Mouse (Mus musculus) MEL (cell line): ENCODE measurements around the gene Limk2. TPM values are rescaled to one million over a fixed set of nuclear protein-coding genes. Genes with fewer than 3 reads are reported as not detected.

Experiments used
- DNase-seq: peaks from one replicate; pipeline ENCODE4 v3.0.0; 2011; ENCODE audit warnings: low read depth, low spot score
- H3K27ac ChIP-seq: 2 replicates; pipeline ENCODE4 v1.5.1; 2012; ENCODE audit warnings: low read depth, mild to moderate bottlenecking, control low read depth, low read length, moderate library complexity; ENCODE audit not compliant: control insufficient read depth
- H3K27me3 ChIP-seq, 2 experiments: fragments of 150-350 bp in 1 of 2; sonication (generic) in 1 of 2; 2 replicates each; pipeline ENCODE4 v1.6.1; 2012; ENCODE audit warnings: low read length in 2 of 2, mild to moderate bottlenecking in 2 of 2, improper control_type of control experiment in 1 of 2, moderate library complexity in 1 of 2; ENCODE audit not compliant: insufficient read depth in 2 of 2, control insufficient read depth in 1 of 2
- H3K36me3 ChIP-seq, 2 experiments: 2 replicates each; pipeline ENCODE4 v1.6.1; 2012 to 2014; ENCODE audit warnings: low read length in 2 of 2, improper control_type of control experiment in 1 of 2, inconsistent platforms in 1 of 2, mild to moderate bottlenecking in 1 of 2; ENCODE audit not compliant: insufficient read depth in 2 of 2, control insufficient read depth in 1 of 2
- H3K4me1 ChIP-seq, 2 experiments: fragments of 150-350 bp in 1 of 2; sonication (generic) in 1 of 2; 2 replicates each; pipeline ENCODE4 v1.6.1; 2012; ENCODE audit warnings: low read length in 2 of 2, improper control_type of control experiment in 1 of 2, mild to moderate bottlenecking in 1 of 2; ENCODE audit not compliant: insufficient read depth in 2 of 2, control insufficient read depth in 1 of 2
- H3K4me3 ChIP-seq, 2 experiments: fragments of 150-350 bp in 1 of 2; sonication (generic) in 1 of 2; 2 replicates each; pipeline ENCODE4 v1.5.1; 2012; ENCODE audit warnings: low read depth in 2 of 2, low read length in 2 of 2, mild to moderate bottlenecking in 2 of 2, moderate library complexity in 2 of 2, control low read depth in 1 of 2, improper control_type of control experiment in 1 of 2; ENCODE audit not compliant: control insufficient read depth in 1 of 2, insufficient read depth in 1 of 2
- H3K79me2 ChIP-seq: 2 replicates; pipeline ENCODE4 v1.6.1; 2012; ENCODE audit warnings: mild to moderate bottlenecking, low read length, moderate library complexity; ENCODE audit not compliant: control insufficient read depth, poor library complexity, insufficient read depth
- H3K9ac ChIP-seq: 2 replicates; pipeline ENCODE4 v1.6.1; 2012; ENCODE audit warnings: low read depth, mild to moderate bottlenecking, control low read depth, low read length, moderate library complexity; ENCODE audit not compliant: control insufficient read depth, poor library complexity, severe bottlenecking
- H3K9me3 ChIP-seq: fragments of 150-350 bp; sonication (generic); replicated peaks from 2 replicates; pipeline ENCODE4 v1.6.1; 2012; ENCODE audit warnings: mild to moderate bottlenecking, low read length, improper control_type of control experiment, moderate library complexity; ENCODE audit not compliant: insufficient read depth
- CHD1 ChIP-seq: IDR thresholded peaks from 2 replicates; pipeline ENCODE4 v1.6.1; 2012; ENCODE audit warnings: low read depth, mild to moderate bottlenecking, inconsistent platforms, low read length, improper control_type of control experiment
- CTCF ChIP-seq, 3 experiments: IDR thresholded peaks in 2 of 3; conservative IDR thresholded peaks in 1 of 3; 2 replicates each; pipeline ENCODE4 v1.5.1; 2011 to 2012; ENCODE audit warnings: low read length in 3 of 3, low read depth in 2 of 3, mild to moderate bottlenecking in 2 of 3, improper control_type of control experiment in 1 of 3, inconsistent platforms in 1 of 3, mixed read lengths in 1 of 3, moderate library complexity in 1 of 3; ENCODE audit not compliant: control insufficient read depth in 1 of 3, insufficient read depth in 1 of 3, poor library complexity in 1 of 3, severe bottlenecking in 1 of 3
- E2F4 ChIP-seq: IDR thresholded peaks from 2 replicates; pipeline ENCODE4 v1.6.1; 2011; ENCODE audit warnings: low read depth, low read length, improper control_type of control experiment, borderline replicate concordance
- ELF1 ChIP-seq: IDR thresholded peaks from 2 replicates; pipeline ENCODE4 v1.6.1; 2014; ENCODE audit warnings: low read depth, mild to moderate bottlenecking, inconsistent platforms, low read length, improper control_type of control experiment, moderate library complexity
- EP300 ChIP-seq, 2 experiments: IDR thresholded peaks; 2 replicates each; pipeline ENCODE4 v1.6.1; 2011; ENCODE audit warnings: improper control_type of control experiment in 2 of 2, low read length in 2 of 2, low read depth in 1 of 2, mild to moderate bottlenecking in 1 of 2
- ETS1 ChIP-seq: IDR thresholded peaks from 2 replicates; pipeline ENCODE4 v1.6.1; 2012; ENCODE audit warnings: low read depth, mild to moderate bottlenecking, inconsistent platforms, low read length, improper control_type of control experiment, moderate library complexity
- GABPA ChIP-seq: IDR thresholded peaks from 2 replicates; pipeline ENCODE4 v1.6.1; 2012; ENCODE audit warnings: low read depth, mild to moderate bottlenecking, inconsistent platforms, low read length, improper control_type of control experiment, moderate library complexity
- GATA1 ChIP-seq: IDR thresholded peaks from 2 replicates; pipeline ENCODE4 v1.6.1; 2011; ENCODE audit warnings: low read depth, low read length, improper control_type of control experiment
- HCFC1 ChIP-seq: IDR thresholded peaks from 2 replicates; pipeline ENCODE4 v1.6.1; 2012; ENCODE audit warnings: low read depth, mild to moderate bottlenecking, inconsistent platforms, low read length, improper control_type of control experiment, moderate library complexity
- KAT2A ChIP-seq: conservative IDR thresholded peaks from 2 replicates; pipeline ENCODE4 v1.6.1; 2012; ENCODE audit warnings: low read depth, low read length, improper control_type of control experiment, inconsistent platforms
- MAFK ChIP-seq: IDR thresholded peaks from 2 replicates; pipeline ENCODE4 v1.6.1; 2011; ENCODE audit warnings: low read depth, mild to moderate bottlenecking, low read length, improper control_type of control experiment, borderline replicate concordance
- MAX ChIP-seq: IDR thresholded peaks from 2 replicates; pipeline ENCODE4 v1.6.1; 2011; ENCODE audit warnings: low read length, improper control_type of control experiment
- MAZ ChIP-seq: IDR thresholded peaks from 2 replicates; pipeline ENCODE4 v1.6.1; 2012; ENCODE audit warnings: low read depth, mild to moderate bottlenecking, inconsistent platforms, low read length, improper control_type of control experiment
- MXI1 ChIP-seq: IDR thresholded peaks from 2 replicates; pipeline ENCODE4 v1.6.1; 2011; ENCODE audit warnings: mild to moderate bottlenecking, low read depth, low read length, improper control_type of control experiment
- MYB ChIP-seq: IDR thresholded peaks from 2 replicates; pipeline ENCODE4 v1.6.1; 2011; ENCODE audit warnings: mild to moderate bottlenecking, low read depth, low read length, improper control_type of control experiment
- MYC ChIP-seq: IDR thresholded peaks from 2 replicates; pipeline ENCODE4 v1.6.1; 2011; ENCODE audit warnings: low read depth, mild to moderate bottlenecking, low read length, improper control_type of control experiment, moderate library complexity
- NELFE ChIP-seq: IDR thresholded peaks from 2 replicates; pipeline ENCODE4 v1.6.1; 2011; ENCODE audit warnings: low read depth, low read length, improper control_type of control experiment
- NRF1 ChIP-seq: IDR thresholded peaks from 2 replicates; pipeline ENCODE4 v1.6.1; 2014; ENCODE audit warnings: low read depth, mild to moderate bottlenecking, inconsistent platforms, low read length, improper control_type of control experiment, moderate library complexity; ENCODE audit not compliant: poor library complexity, insufficient read depth, severe bottlenecking
- POLR2A ChIP-seq, 2 experiments: IDR thresholded peaks; 2 replicates each; pipeline ENCODE4 v1.6.1; 2011 to 2012; ENCODE audit warnings: low read length in 2 of 2, mild to moderate bottlenecking in 2 of 2, control low read depth in 1 of 2, improper control_type of control experiment in 1 of 2, low read depth in 1 of 2, moderate library complexity in 1 of 2; ENCODE audit not compliant: control insufficient read depth in 1 of 2, insufficient read depth in 1 of 2, poor library complexity in 1 of 2
- POLR2AphosphoS2 ChIP-seq: IDR thresholded peaks from 2 replicates; pipeline ENCODE4 v1.6.1; 2011; ENCODE audit warnings: low read length, improper control_type of control experiment
- POLR2AphosphoS5 ChIP-seq: IDR thresholded peaks from 2 replicates; pipeline ENCODE4 v1.6.1; 2012; ENCODE audit warnings: low read depth, borderline replicate concordance, mild to moderate bottlenecking, inconsistent platforms, low read length, moderate library complexity, mixed read lengths
- RAD21 ChIP-seq: IDR thresholded peaks from 2 replicates; pipeline ENCODE4 v1.6.1; 2011; ENCODE audit warnings: mild to moderate bottlenecking, low read depth, low read length, improper control_type of control experiment
- RCOR1 ChIP-seq: IDR thresholded peaks from 2 replicates; pipeline ENCODE4 v1.6.1; 2012; ENCODE audit warnings: low read depth, mild to moderate bottlenecking, inconsistent platforms, low read length, improper control_type of control experiment
- SIN3A ChIP-seq: IDR thresholded peaks from 2 replicates; pipeline ENCODE4 v1.6.1; 2012; ENCODE audit warnings: low read length, improper control_type of control experiment, inconsistent platforms
- SMC3 ChIP-seq: IDR thresholded peaks from 2 replicates; pipeline ENCODE4 v1.6.1; 2011; ENCODE audit warnings: low read depth, low read length, improper control_type of control experiment
- TAL1 ChIP-seq: IDR thresholded peaks from 2 replicates; pipeline ENCODE4 v1.6.1; 2012; ENCODE audit warnings: mild to moderate bottlenecking, inconsistent platforms, low read length, moderate library complexity, mixed read lengths
- TBP ChIP-seq: IDR thresholded peaks from 2 replicates; pipeline ENCODE4 v1.8.0; 2011; ENCODE audit warnings: low read depth, low read length, improper control_type of control experiment
- TCF12 ChIP-seq: IDR thresholded peaks from 2 replicates; pipeline ENCODE4 v1.6.1; 2014; ENCODE audit warnings: low read depth, mild to moderate bottlenecking, inconsistent platforms, low read length, improper control_type of control experiment, moderate library complexity
- UBTF ChIP-seq: IDR thresholded peaks from 2 replicates; pipeline ENCODE4 v1.6.1; 2012; ENCODE audit warnings: low read depth, mild to moderate bottlenecking, inconsistent platforms, low read length, improper control_type of control experiment, moderate library complexity, borderline replicate concordance; ENCODE audit not compliant: insufficient read depth
- USF1 ChIP-seq: IDR thresholded peaks from 2 replicates; pipeline ENCODE4 v1.6.1; 2014; ENCODE audit warnings: low read depth, mild to moderate bottlenecking, inconsistent platforms, low read length, improper control_type of control experiment, moderate library complexity
- USF2 ChIP-seq, 2 experiments: IDR thresholded peaks; 2 replicates each; pipeline ENCODE4 v1.6.1; 2011 to 2012; ENCODE audit warnings: improper control_type of control experiment in 2 of 2, low read length in 2 of 2, borderline replicate concordance in 1 of 2, inconsistent platforms in 1 of 2, low read depth in 1 of 2, mild to moderate bottlenecking in 1 of 2; ENCODE audit not compliant: insufficient read depth in 1 of 2
- ZC3H11A ChIP-seq: IDR thresholded peaks from 2 replicates; pipeline ENCODE4 v1.6.1; 2012; ENCODE audit warnings: low read depth, mild to moderate bottlenecking, inconsistent platforms, low read length, improper control_type of control experiment
- ZKSCAN1 ChIP-seq: IDR thresholded peaks from 2 replicates; pipeline ENCODE4 v1.6.1; 2012; ENCODE audit warnings: low read depth, mild to moderate bottlenecking, inconsistent platforms, low read length, improper control_type of control experiment, moderate library complexity
- ZMIZ1 ChIP-seq: IDR thresholded peaks from 2 replicates; pipeline ENCODE4 v1.6.1; 2012; ENCODE audit warnings: low read depth, mild to moderate bottlenecking, inconsistent platforms, low read length, improper control_type of control experiment, moderate library complexity
- polyA plus RNA-seq, 2 experiments: library from polyadenylated mRNA; stranded (reverse) in 1 of 2; unstranded in 1 of 2; fragments of >175 nt in 1 of 2; fragments of >200 nt in 1 of 2; gene quantifications; 2 replicates each; pipeline versions ENCODE4 v1.2.1 to v1.2.4; 2012; ENCODE audit warnings: low replicate concordance in 2 of 2, low read depth in 1 of 2; ENCODE audit not compliant: insufficient read length in 2 of 2, insufficient read depth in 1 of 2, missing spikeins in 1 of 2
- total RNA-seq: library from RNA; depleted of rRNA; stranded (reverse); fragments of 300-350 nt; gene quantifications from 2 replicates; pipeline ENCODE4 v1.2.3, GENCODE M21; 2012; rRNA removed

Limk2 gene
- total RNA-seq (19.6 and 21.9 TPM in 2 replicates), polyA plus RNA-seq (10 to 100 TPM in 1 of 2 experiments, not detected in 1; 29.1 TPM)

- peak; percentile 98 for DNase-seq
- Histone ChIP-seq H3K36me3 (peaks cover 0 to 17% of the 10 kb centered on the region in 2 experiments; a peak in 2 of 4 replicates), H3K27me3 (no peaks in the 10 kb centered on the region), H3K9me3 (no peaks in the 10 kb centered on the region), H3K4me1 (peaks cover 7 to 19% of the 10 kb centered on the region in 2 experiments; a peak in 2 of 4 replicates), H3K9ac (peak within 1 kb of the TSS; percentile 89), H3K79me2 (peaks cover 20% of the 10 kb centered on the region), H3K4me3 (peak within 1 kb of the TSS; percentile 69 to 94), H3K27ac (peak within 1 kb of the TSS; percentile 52)
- TF ChIP-seq SMC3 = peak; percentile 65
- peak; percentile 32; the same call in 1 of the 2 replicates for TF ChIP-seq ZC3H11A
- TF ChIP-seq GATA1 = no peak
- peak; percentile 89 for TF ChIP-seq HCFC1
- peak; percentile 76 for TF ChIP-seq RAD21
- TF ChIP-seq NELFE = peak; percentile 86
- TF ChIP-seq POLR2A (IDR thresholded peaks at IDR 0.05; ENCODE audit: control insufficient read depth in 1 of 2, insufficient read depth in 1 of 2, low read depth in 1 of 2, low read length in 2 of 2, poor library complexity in 1 of 2) = peak; percentile 81 to 89
- peak; percentile 68 for TF ChIP-seq TCF12
- peak; percentile 82; the same call in 1 of the 2 replicates for TF ChIP-seq POLR2AphosphoS2
- TF ChIP-seq ETS1 = peak; percentile 61; the same call in 1 of the 2 replicates
- TF ChIP-seq CHD1 = no peak
- TF ChIP-seq MXI1 = peak; percentile 75
- peak; percentile 53 to 95 (median 93); a peak in 5 of 6 replicates for TF ChIP-seq CTCF (IDR thresholded peaks at IDR 0.05 in 2 of 3, conservative IDR thresholded peaks at IDR 0.05 in 1 of 3; ENCODE audit: control insufficient read depth in 1 of 3, insufficient read depth in 1 of 3, low read depth in 2 of 3, low read length in 3 of 3, poor library complexity in 1 of 3, severe bottlenecking in 1 of 3)
- peak; percentile 75; the same call in 1 of the 2 replicates for TF ChIP-seq MAZ
- no peak for TF ChIP-seq GABPA
- TF ChIP-seq USF2 (IDR thresholded peaks at IDR 0.05; ENCODE audit: borderline replicate concordance in 1 of 2, insufficient read depth in 1 of 2, low read depth in 1 of 2, low read length in 2 of 2) = no peak
- TF ChIP-seq POLR2AphosphoS5 = no peak
- 0 out of 2 replicates have a peak, but pooled peaks have one; percentile 61 for TF ChIP-seq UBTF
- TF ChIP-seq ZMIZ1 = peak; percentile 76
- no peak for TF ChIP-seq ZKSCAN1
- peak; percentile 84; the same call in 1 of the 2 replicates for TF ChIP-seq SIN3A
- TF ChIP-seq RCOR1 = peak; percentile 74
- TF ChIP-seq ELF1 = peak; percentile 88
- no peak for TF ChIP-seq MYB
- TF ChIP-seq NRF1 = peak; percentile 19; the same call in 1 of the 2 replicates
- TF ChIP-seq MAX = peak; percentile 29; the same call in 1 of the 2 replicates
- peak; percentile 37; the same call in 1 of the 2 replicates for TF ChIP-seq TBP
- no peak; the same call in 1 of the 2 replicates for TF ChIP-seq KAT2A
- peak; percentile 35; the same call in 1 of the 2 replicates for TF ChIP-seq USF1
- TF ChIP-seq MYC = peak; percentile 32; the same call in 1 of the 2 replicates
- TF ChIP-seq E2F4 = peak; percentile 77; the same call in 1 of the 2 replicates
- TF ChIP-seq MAFK = no peak
- TF ChIP-seq EP300 (IDR thresholded peaks at IDR 0.05; ENCODE audit: low read depth in 1 of 2, low read length in 2 of 2) = no peak
- no peak for TF ChIP-seq TAL1
Measured at GRCm38 (mm10) chr11:3408997-3409732, at the start of gene Limk2. Gene Limk2 (minus strand): TSS chr11:3409189.
